Mouse (Mus musculus) liver, embryonic 14.5 days (tissue): Measurements from ENCODE around the gene Gm17428. TPM values are rescaled to one million over a fixed set of nuclear protein-coding genes. Genes with fewer than 3 reads are reported as not detected.
A peak's percentile ranks its signal among the peaks of the same experiment; 100 is the strongest.

Experiments used
- ATAC-seq: fragments of 200-750 bp; cut with Nextera tagmentation; 2 replicates; pipeline ENCODE4 v1.8.0; 2017; ENCODE audit warnings: moderate number of reproducible peaks, mild to moderate bottlenecking, moderate library complexity; ENCODE audit not compliant: insufficient read depth
- DNase-seq, 3 experiments: peaks; one replicate each; pipeline ENCODE4 v3.0.0-alpha.2; 2012 to 2013; ENCODE audit warnings: low read depth in 3 of 3, low spot score in 3 of 3
- H3K27ac ChIP-seq: fragments of 300-500 bp; sonication (generic); 2 replicates; pipeline ENCODE4 v1.5.1; 2014; ENCODE audit warnings: moderate library complexity, mild to moderate bottlenecking, control low read depth, inconsistent platforms
- H3K27me3 ChIP-seq: fragments of 300-500 bp; sonication (generic); 2 replicates; pipeline ENCODE4 v1.6.1; 2014; ENCODE audit warnings: mild to moderate bottlenecking, low read length, moderate library complexity; ENCODE audit not compliant: control insufficient read depth, insufficient read depth
- H3K36me3 ChIP-seq: fragments of 300-500 bp; sonication (generic); replicated peaks from 2 replicates; pipeline ENCODE4 v1.6.1; 2014; ENCODE audit warnings: low read depth; ENCODE audit not compliant: control insufficient read depth, insufficient read depth
- H3K4me1 ChIP-seq, 2 experiments: fragments of 200-500 bp in 1 of 2; fragments of 300-500 bp in 1 of 2; sonication (generic) in 1 of 2; replicated peaks; 2 replicates each; pipeline ENCODE4 v1.6.1; 2012 to 2014; ENCODE audit warnings: antibody characterized with exemption in 1 of 2, inconsistent platforms in 1 of 2, low read length in 1 of 2; ENCODE audit not compliant: control insufficient read depth in 2 of 2, insufficient read depth in 2 of 2
- H3K4me2 ChIP-seq: fragments of 300-500 bp; sonication (generic); 2 replicates; pipeline ENCODE4 v1.6.1; 2014; ENCODE audit warnings: low read depth, mild to moderate bottlenecking, control low read depth, moderate library complexity
- H3K4me3 ChIP-seq, 2 experiments: fragments of 200-500 bp in 1 of 2; fragments of 300-500 bp in 1 of 2; sonication (generic) in 1 of 2; 2 replicates each; pipeline ENCODE4 v1.5.1; 2012 to 2014; ENCODE audit warnings: low read depth in 2 of 2, low read length in 2 of 2, mild to moderate bottlenecking in 2 of 2, control low read depth in 1 of 2, inconsistent platforms in 1 of 2, moderate library complexity in 1 of 2; ENCODE audit not compliant: insufficient read depth in 1 of 2
- H3K9ac ChIP-seq: fragments of 300-500 bp; sonication (generic); replicated peaks from 2 replicates; pipeline ENCODE4 v1.6.1; 2014; ENCODE audit warnings: mild to moderate bottlenecking, control low read depth, moderate library complexity
- H3K9me3 ChIP-seq: fragments of 300-500 bp; sonication (generic); 2 replicates; pipeline ENCODE4 v1.6.1; 2016; ENCODE audit warnings: low read length, mixed read lengths; ENCODE audit not compliant: control insufficient read depth
- CTCF ChIP-seq: IDR thresholded peaks from 2 replicates; pipeline ENCODE4 v1.5.1; 2016; ENCODE audit warnings: antibody characterized with exemption, low read depth, control low read depth
- EP300 ChIP-seq: IDR thresholded peaks from 2 replicates; pipeline ENCODE4 v1.6.1; 2016; ENCODE audit warnings: antibody characterized with exemption, low read depth
- WGBS: fragments of 180-500 bp; shearing (Covaris S2); extraction: QIAGEN DNeasy Blood & Tissue Kit; methylation state at CpG from one replicate; pipeline ENCODE4 v1.1.7; 2014; ENCODE audit not compliant: insufficient replicate concordance; 5-methylcytosine and 5-hydroxymethylcytosine counted together
- polyA plus RNA-seq, 2 experiments: library from polyadenylated mRNA; depleted of rRNA in 1 of 2; stranded (reverse) in 1 of 2; unstranded in 1 of 2; fragments of >200 nt; fragmentation: Nextera tagmentation in 1 of 2; extraction: Ambion mirVana in 1 of 2; gene quantifications; 2 replicates each; pipeline versions ENCODE4 v1.2.1 to v1.2.3; 2012 to 2014

The Gm17428 gene
- polyA plus RNA-seq, 2 experiments: not detected

GRCm38 (mm10) chr14:55007120-55007908 is 30.6 kb downstream of the Gm17428 start:
- TF ChIP-seq EP300: no peak
- TF ChIP-seq CTCF: no peak
- H3K9me3 ChIP-seq: no peaks in the 10 kb centered on the region
- DNase-seq: no peak
- no peak for ATAC-seq
- H3K4me3 ChIP-seq: no peak overlapping the region
- peaks cover 0 to 14% of the 10 kb centered on the region in 2 experiments; a peak in 2 of 4 replicates for H3K4me1 ChIP-seq
- H3K36me3 ChIP-seq: no peaks in the 10 kb centered on the region
- 69% methylated on average over 9 of the region's 9 CpGs for WGBS
- H3K27me3 ChIP-seq: no peaks in the 10 kb centered on the region; the same call in 1 of the 2 replicates
- no peak overlapping the region for H3K4me2 ChIP-seq
- no peak overlapping the region for H3K9ac ChIP-seq
- H3K27ac ChIP-seq: no peak overlapping the region

DNA sequence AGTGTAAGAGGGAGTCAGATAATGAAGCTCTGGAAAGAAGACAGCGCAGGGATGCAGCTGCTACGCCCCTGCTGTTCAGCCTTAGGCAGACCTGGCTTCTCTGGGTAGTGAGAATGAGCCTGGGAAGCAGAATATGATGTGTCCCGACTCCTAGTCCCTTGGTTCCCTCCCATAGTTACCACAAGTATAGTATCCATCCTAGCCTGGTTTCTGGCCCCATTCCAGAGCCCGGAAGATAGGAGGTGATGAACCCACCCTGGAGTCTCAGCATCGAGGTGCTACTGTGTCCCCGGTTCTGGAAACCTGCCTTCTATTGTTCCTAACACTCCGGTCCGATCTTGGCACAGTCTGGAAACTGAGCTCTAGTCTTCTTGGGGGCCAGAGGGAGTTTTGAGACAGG is 31.7 kb downstream of the Gm17428 start:
- Histone ChIP-seq H3K9ac (no peak overlapping the region), H3K27ac (no peak overlapping the region), H3K4me2 (no peak overlapping the region), H3K9me3 (no peaks in the 10 kb centered on the region), H3K4me3 (no peak overlapping the region), H3K36me3 (no peaks in the 10 kb centered on the region), H3K4me1 (peaks cover 0 to 8% of the 10 kb centered on the region in 2 experiments; a peak in 2 of 4 replicates), H3K27me3 (no peaks in the 10 kb centered on the region)
- TF ChIP-seq CTCF (no peak), EP300 (no peak)
- WGBS: 70% methylated on average over 8 of the region's 8 CpGs
- ATAC-seq (no peak), DNase-seq (no peak)

DNA sequence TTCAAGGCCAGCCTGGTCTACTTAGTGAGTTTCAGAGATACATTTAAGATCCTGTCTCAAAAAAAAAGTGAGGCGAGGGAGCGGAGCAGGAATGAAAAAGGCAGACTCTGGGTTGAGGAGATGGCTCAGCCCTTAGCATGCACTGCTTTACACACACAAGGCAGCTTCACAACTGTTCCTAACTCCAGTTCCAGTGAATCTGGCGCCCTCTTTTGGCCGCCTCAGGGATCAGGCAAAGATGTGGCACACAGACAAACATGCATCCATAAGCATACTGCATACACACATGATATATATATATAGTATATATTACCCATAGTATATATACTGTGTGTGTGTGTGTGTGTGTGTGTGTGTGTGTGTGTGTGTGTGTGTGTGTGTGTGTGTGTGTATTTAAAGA is 34.4 kb downstream of the Gm17428 start:
- ATAC-seq (no peak), DNase-seq (peak in 2 of 3 experiments; percentile 13 to 29)
- WGBS: 50% methylated on average over 4 of the region's 4 CpGs
- H3K4me1 ChIP-seq: peaks cover 3 to 4% of the 10 kb centered on the region in 2 experiments; a peak in 3 of 4 replicates
- TF ChIP-seq CTCF (peak; percentile 54), EP300 (no peak)
- H3K9me3 ChIP-seq: no peaks in the 10 kb centered on the region
- no peaks in the 10 kb centered on the region for H3K27me3 ChIP-seq
- no peaks in the 10 kb centered on the region for H3K36me3 ChIP-seq
- no peak overlapping the region for H3K4me3 ChIP-seq
- no peak overlapping the region for H3K27ac ChIP-seq
- H3K9ac ChIP-seq: no peak overlapping the region
- H3K4me2 ChIP-seq: no peak overlapping the region

DNA sequence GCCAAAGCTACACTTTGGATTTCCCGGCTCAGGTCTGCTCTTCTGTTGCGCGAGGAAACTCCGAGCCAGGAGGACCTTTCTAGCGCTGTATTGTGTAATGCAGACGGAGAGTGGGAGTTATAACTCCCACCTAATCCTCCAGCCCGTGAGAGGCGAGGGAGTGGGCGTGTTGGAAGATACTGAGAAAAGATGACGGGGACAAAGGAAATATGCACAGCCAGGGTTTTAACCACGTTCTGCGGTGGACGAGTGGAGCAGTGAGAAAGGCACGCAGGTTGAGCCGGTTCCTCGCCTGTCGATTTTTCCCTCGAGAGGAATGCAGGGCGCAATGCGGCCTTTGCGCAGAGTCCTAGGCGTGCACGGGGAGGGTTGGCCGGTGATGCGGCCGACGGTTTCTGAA is 37.9 kb downstream of the Gm17428 start:
- peak in 1 of 3 experiments; percentile 47 for DNase-seq
- H3K27me3 ChIP-seq: no peaks in the 10 kb centered on the region
- H3K9me3 ChIP-seq: no peaks in the 10 kb centered on the region
- peak overlapping the region; percentile 73 for H3K27ac ChIP-seq
- peak overlapping the region; percentile 84 for H3K9ac ChIP-seq
- ATAC-seq: peak; percentile 50
- H3K36me3 ChIP-seq: no peaks in the 10 kb centered on the region; the same call in 1 of the 2 replicates
- no peak for TF ChIP-seq CTCF
- TF ChIP-seq EP300: no peak
- H3K4me2 ChIP-seq: peak overlapping the region; percentile 99
- H3K4me1 ChIP-seq: peaks cover 3 to 4% of the 10 kb centered on the region in 2 experiments; a peak in 3 of 4 replicates
- WGBS: under 1% methylated on average over 27 of the region's 27 CpGs
- peak overlapping the region; percentile 72 to 77 for H3K4me3 ChIP-seq

DNA sequence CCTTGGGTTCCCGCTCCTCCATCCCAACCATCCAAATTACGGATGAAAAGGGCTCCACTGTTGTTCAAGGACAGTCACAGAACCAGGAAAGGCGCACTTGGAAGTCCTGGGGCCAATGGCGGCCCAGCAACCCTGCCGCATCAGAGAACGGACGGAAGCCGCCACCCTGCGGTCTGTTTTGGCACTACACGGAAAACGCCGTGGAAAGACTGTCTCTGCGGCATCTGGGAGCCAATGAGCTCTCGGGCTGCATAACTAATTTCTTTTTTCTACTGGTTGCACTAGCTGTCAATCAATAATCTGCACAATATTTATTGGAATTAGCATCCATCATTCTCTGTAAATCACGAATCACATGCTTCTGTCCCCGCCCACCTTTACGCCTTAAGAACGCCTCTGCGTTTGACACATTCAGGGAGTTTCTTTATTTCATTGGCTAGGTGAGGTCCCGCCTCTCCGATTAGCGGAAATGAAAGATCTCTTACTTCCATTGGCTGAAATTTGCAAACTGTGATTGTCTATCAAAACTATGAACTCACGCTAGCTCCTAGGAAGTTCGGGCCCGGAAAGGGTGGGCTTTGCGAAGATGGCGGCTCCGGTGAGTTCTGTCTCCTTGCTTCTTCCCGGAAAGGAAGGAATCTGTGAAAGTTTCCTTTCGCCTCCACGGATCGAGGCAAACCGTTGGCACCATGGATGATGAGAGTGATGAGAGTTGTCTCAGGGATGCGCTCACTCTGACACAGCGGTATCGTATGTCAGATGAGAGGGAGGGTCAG is 38.4 kb downstream of the Gm17428 start, which contains the start of gene Ngdn:
Gene Ngdn, plus strand, starts transcription at position 464 of the 776 bp plus-strand sequence.
- ATAC-seq: peak; percentile 93
- peak within 1 kb of the TSS; percentile 99 for H3K4me2 ChIP-seq
- peak within 1 kb of the TSS; percentile 74 for H3K27ac ChIP-seq
- peak; percentile 96 for TF ChIP-seq CTCF
- TF ChIP-seq EP300: peak; percentile 58
- H3K27me3 ChIP-seq: no peaks in the 10 kb centered on the region
- no peaks in the 10 kb centered on the region for H3K9me3 ChIP-seq
- under 1% methylated on average over 36 of the region's 36 CpGs for WGBS
- peak within 1 kb of the TSS; percentile 88 for H3K9ac ChIP-seq
- peak within 1 kb of the TSS; percentile 77 to 100 for H3K4me3 ChIP-seq
- no peaks in the 10 kb centered on the region; the same call in none of the 2 replicates for H3K36me3 ChIP-seq
- H3K4me1 ChIP-seq: peaks cover 3 to 4% of the 10 kb centered on the region in 2 experiments; a peak in 3 of 4 replicates
- peak; percentile 99 for DNase-seq
